Mouse (Mus musculus) kidney, adult 9 months (tissue): ENCODE measurements around the gene Calb2.

ENCODE experiments used
- DNase-seq: peaks from one replicate; pipeline ENCODE4 v3.0.0; 2022

The Calb2 gene

DNA sequence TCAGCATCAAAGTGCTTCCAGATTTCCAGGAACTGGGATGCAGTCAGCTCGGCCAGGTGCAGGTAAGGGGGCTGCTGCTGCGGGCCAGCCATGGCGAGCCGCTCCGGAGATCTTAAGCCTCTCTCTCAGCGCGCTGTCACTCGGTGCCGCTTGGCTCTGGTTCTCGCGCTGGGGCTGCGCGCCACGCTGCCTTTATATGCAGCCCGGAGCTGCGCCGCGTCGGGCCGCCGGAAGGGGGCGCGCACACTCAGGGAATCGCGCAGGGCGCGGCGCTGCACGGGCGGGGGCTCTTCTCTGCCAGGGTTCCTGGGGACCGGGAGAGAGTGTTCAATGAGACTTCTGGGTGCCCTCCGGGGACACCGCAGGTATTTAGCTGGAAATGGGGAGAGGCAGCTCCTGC, at the start of gene Calb2:
TSS of gene Calb2 (minus strand) at position 165 of the 400 bp plus-strand sequence.
- DNase-seq = peak; percentile 18

DNA sequence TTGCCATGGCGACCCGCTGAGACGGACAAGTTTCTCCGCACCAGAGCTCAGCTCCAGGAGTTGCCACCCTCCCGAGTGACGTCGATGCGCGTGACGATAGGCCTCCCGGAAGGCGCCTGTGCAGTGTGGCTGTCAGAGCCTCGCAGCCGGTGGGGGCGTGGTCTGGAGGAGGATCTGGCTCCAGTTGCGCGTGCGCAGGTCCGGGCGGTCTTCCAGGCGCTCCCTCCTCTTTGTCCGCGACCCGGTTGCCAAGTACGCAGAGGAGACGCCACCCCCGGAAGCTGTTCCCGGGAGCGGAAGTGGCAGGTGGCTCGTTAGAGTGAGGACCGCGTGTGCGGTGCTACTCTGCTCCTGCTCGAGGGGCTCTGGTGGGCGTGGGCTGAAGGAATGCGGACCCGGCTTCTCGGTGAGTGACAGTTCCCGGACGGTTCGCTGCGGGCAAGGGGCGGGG, 49.7 kb upstream of the Calb2 start:
- DNase-seq = peak; percentile 100

DNA sequence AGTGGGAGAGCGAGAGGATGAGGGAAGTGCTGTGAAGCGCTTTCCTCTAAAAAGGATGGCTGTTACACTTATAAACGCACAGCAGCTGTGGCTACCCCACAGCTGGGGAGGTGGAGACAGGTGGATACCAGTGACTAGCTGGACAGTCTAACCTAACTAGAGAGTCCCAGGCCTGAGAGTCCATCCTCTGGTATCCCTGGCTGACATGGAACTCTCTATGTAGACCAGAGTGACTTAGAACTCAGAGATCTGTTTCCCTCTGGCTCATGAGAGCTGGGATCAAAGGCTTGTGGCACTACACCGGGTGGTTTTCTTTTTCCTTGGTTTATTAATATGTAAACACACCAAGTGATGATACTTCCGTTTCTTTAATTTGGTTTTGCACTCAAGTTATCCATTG, 49.2 kb upstream of the Calb2 start:
- no peak for DNase-seq

DNA sequence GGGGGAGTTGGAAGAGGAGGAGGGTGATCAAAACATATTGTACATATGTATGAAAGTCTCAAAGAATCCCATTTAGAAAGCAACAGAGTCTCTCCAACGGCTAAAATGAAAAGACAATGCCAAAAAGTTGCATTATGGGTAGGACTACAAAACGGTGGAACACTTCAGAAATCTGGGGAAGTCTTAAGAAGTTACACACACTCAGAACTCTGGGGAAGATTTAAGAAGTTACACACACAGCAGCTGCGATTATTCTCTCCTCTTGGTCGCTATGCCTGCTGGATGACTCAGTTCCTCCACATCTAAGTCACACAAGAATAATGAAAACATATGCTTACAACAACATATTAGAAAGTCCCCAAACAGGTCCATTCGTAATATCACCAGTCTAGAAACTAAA, 48.2 kb upstream of the Calb2 start:
- DNase-seq = no peak

DNA sequence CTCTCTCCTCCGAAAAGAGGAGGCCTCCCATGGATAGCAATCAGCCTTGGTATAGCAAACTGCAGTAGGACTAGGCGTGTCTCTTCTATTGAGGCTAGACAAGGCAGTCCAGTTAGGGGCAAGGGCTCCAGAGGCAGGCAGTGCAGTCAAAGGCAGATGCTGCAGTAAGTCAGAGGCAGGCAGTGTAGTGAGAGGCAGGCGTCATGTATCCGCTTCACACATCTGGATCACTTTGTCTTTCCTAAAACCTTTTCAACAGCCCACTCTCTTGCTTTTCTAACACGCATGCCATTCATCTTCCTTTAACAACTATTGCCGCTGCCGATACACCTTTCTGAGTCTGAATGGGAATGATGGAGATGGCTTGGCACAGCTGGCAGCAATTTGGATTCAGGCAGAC, 47.4 kb upstream of the Calb2 start, which contains the start of gene Cmtr2:
TSS of gene Cmtr2 (plus strand) at position 301 of the 400 bp plus-strand sequence.
- DNase-seq = no peak

DNA sequence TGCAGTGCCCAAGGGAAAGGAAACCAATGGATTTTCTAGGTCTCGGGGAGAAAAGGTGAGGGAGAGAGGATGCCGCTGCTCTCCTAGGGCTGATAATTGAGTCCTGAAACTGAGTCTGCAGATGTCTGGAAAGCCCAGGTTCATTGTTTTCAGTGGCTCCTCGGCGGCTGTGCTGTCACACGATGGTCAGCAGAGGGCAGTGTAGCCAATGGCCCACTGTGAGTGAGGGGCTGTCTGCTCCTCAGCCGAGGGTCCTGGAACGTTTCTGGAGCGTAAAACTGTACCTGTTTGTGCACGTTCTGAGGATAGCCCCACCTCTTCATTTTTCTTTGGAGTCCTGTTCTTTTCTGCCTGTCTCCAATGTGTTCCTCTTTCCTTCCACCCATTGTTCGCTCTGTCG, 33.8 kb upstream of the Calb2 start:
- no peak for DNase-seq

DNA sequence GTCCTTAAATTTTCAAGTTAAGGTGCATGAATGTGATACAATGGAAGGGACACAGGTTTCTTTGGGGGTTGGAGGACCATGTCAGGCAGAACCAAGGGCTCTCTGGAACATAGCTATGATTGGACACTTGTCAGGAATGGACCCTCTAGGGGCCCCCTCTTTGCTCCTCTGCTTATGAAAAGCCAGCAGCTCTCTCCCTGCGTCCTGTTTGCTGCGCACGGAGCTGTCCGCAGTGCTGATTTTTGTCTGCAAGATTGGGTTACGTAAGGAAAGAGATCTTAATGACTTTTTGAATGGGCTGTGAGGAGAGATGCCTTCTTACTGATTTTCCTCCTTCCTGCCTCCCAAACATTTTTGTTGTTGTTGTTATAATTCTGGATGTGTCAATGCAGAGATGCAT, 28.7 kb upstream of the Calb2 start:
- peak; percentile 34 for DNase-seq

DNA sequence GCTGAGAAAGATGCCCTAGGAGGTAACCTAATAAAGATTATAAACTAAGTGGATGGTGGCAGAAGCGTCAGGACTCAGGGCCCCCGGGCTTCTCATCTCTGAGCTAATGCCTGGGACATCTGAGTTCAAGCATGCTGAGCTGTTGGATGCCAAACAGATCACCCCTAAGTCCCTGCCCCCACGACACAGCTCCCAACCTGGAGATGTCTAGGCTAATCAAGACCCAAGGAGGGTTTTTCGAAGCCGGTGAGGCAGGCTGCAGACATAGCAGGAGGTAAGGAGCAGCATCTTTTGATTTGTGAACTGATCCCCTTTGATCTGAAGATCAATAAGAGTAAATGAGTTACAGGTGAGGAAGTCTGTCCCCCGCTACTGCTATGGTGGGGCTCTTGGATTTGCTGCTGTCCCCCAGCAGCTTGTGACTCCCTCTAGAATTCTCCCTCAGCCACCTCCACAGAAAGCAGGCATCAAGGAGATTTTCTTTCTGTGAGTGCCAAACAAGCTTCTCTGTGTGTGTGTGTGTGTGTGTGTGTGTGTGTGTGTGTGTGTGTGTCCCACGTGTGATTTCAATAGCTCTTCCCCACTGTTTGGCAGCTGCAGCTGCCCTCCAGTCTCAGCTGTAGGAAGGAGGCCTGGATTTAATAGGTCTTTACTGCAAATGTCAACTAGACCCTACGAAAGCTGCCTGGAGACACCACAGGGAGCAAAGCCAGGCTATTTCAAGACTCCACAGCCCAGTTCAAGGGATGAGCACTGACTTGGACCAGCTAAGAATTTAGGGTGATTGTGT, 21.1 kb upstream of the Calb2 start:
- no peak for DNase-seq

DNA sequence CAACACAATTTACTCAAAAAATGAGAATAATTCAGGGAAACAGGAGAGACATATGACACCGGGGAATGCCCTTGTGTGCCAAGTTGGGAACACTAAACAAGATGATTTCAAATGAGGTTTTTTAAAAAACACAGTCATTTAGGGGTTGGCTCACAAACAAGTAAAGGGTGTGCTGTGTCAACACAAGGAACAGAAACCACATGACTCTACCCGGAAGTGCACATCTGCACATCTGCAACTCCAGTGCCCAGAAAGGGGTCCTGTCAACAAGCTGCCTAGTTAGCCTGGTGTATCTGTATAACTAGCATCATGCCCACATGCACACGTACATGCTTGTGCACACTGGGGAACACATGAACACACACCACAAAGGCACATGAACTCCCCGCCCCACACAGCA, 17.5 kb upstream of the Calb2 start:
- no peak for DNase-seq

DNA sequence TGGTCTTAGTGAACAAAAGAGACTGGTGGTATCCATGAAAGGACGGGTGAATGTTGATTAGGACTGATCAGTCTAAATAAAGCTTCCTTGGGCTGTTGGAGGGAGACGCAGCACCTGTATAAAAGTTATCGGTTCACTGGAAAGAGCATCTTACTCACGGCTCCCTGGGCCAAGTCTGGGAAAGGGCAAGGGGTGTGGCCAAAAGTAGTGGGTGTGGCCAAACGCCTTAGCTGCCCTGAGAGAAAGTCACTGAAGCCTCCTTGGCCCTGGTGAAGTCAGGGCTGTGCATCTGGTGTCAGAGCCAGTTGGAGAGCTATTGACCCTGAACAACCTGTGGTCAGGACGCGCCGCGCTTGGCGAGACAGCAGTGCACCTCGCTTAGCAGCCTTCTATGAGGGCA, 15.7 kb upstream of the Calb2 start:
- DNase-seq = peak; percentile 20

DNA sequence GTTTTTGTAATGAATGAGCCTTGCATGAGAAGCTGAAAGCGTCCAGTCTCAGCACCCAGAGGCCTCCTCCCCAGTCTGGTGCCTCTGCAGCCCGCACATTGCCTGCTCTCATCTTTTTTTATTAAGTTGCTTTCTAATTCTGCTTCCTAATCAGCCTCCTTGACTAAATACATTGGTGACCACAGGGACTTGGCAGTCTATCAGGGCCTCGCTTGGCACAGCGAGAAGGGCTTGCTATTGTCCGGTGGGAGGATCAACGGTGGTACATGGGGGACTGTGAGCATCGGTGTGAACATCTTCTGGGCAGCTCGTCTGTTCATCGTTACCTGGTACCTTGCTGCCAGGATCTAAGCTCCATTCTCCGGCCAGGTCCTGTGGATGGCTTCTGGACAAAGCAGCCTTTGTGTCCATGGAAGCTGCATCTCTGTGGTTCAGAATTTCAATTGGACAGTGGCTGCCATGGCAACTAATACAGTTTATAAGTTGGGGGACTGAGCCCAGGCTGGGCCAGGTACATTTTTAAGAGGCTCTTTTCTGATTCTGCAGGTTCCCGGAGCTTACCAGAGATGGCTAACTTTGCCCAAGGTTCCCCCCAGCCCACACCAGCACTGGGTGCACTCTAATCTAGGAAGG, 14.8 kb upstream of the Calb2 start:
- DNase-seq = no peak

DNA sequence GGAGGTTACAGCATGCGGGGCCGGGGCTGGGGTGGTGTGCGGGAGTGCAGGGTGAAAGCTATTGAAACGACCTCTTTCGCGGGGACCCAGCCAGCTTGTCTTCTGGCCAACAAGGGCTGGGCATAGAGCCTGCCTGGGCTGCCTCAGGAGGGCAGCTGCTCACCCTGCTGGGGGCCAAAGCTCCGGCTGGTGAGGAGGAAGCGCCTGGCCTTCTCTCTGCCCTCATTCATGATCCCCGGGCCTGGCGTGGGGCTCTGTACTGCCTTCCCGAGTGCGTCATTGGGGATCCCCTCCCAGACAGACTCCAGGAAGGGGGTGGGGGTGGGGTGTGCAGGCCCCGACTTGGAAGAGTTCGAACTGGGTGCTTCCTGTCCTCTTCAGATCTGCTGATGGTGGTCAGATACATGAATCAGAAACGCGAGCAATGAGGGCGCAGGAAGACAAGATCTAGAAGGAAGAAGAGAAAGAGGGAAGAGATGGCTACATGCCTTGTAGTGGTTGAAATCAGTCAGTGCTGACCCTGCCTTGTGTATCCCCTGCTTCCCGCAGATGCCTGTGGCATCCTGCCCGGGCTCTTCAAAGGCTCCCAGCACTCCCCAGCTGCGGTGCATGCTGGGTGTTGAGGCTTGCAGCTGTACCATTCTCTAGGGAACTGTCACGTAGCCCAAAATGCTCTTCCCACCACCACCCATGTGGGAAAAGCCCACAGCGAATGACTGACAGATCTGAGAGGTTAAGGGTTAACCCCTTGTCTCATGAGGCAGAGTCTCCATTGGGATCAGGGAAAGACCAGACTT, 9.5 kb upstream of the Calb2 start:
- no peak for DNase-seq

DNA sequence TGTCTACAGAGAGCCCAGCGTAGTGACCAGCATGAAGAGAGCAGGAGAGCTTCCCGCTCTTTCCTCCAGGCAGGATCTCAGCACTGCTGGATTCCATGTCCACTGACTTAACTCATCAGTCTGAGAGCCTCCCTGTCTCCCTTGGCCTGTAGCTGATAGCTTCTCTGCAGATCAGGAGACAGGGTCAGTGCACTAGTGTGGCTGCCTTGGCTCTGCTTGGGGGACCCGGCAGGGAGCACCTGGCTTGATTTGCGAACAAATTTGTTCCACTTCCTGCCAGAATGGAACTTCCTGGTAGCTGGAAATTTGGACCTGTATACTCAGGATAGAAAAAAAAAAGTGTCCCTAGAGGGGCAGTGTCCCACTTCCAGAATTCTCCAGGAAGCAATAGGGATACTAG, 6.8 kb upstream of the Calb2 start:
- no peak for DNase-seq

DNA sequence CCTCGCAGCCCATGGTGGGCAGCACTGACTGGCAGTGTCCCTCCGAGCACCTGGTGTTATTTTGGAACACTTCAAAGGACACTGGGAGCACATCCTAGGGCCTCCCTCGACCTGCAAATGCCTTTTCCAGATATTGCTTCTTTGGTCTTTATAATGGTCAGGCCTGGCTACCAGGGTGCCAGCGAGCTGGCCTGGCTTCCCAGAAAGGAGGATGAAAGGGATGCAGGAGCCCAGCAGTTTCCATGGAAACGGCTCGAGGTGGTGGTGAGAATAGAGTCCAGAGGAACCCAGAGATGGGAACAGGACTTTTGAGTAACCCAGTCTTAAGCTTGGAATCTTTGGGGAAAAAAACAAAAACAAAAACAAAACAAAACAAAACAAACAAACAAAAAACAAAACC, 4.2 kb upstream of the Calb2 start:
- DNase-seq = no peak

DNA sequence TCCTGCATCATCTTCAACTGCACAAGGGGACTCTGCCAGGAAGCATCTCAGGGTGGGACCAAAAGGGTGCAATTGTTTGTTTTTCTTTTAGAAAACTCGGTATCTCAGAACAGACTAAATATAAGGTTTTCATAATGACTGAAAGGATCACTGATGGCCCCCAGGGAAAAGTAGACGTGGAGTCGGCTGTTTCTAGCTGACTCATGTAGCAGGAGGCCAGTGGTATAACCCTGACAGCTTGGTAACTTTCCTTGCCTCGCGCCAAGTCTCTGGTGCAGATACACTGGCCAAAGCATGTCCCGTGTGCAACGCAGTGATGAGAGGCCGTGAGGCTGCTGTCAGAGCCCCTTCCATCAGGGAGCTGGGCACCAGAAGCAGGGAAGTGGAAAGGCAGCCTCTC, 1.7 kb downstream of the Calb2 start:
- DNase-seq = no peak

DNA sequence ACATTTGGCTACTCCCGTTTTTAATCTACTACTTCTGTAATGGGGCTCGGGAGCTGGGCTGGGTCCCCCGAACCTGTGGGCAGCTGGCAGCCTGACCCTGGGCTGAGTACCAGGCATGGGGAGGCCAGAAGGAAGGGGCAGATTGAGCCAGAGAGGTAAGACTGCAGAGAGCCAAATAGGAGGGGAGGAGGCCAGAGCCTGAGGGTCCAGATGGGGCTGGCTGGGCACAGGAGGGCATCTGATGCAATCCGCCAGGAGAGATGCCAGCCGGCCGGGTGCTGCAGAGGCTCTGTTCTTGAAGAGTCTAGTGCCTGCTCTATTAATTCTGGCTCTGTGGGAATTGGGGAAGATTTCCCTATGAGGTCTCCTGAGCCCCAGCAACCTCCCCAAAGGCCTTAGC, 6.0 kb downstream of the Calb2 start:
- DNase-seq = no peak

DNA sequence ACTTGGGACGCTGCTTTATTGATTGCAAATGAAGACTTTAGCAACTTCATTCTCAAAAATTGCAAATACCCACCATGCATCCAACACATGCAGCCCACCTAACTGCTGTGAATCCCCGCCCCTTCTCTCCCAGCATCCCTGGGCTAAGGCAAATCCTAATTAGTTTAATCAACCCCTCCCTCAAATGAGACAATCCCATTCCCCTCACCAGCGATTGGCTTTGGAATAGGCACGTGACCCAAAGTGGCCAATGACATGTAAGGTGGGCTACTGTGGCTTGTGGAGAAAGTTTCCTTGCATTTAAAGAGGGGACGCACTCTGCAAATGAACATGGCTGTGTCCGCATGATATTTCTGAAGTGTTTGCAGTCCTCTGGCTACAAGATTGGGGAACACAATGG, 15.1 kb downstream of the Calb2 start:
- no peak for DNase-seq

DNA sequence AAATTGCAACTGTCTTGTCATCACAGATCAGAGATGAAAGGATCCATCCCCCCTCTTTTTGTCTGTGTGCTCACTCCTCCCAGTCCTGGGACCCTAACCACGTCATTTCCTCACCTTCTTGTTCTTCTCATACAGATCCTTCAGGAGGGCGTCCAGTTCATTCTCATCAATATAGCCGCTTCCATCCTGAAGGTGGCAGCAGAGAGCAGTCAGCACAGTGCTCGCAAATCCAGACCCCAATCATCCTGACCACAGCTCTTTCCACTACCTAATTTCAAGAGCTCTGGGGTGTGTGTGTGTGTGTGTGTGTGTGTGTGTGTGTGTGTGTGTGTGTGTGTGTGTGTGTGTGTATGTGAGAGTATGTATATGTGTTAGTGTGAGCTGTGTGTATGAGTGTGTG, 22.5 kb downstream of the Calb2 start:
- peak; percentile 39 for DNase-seq

DNA sequence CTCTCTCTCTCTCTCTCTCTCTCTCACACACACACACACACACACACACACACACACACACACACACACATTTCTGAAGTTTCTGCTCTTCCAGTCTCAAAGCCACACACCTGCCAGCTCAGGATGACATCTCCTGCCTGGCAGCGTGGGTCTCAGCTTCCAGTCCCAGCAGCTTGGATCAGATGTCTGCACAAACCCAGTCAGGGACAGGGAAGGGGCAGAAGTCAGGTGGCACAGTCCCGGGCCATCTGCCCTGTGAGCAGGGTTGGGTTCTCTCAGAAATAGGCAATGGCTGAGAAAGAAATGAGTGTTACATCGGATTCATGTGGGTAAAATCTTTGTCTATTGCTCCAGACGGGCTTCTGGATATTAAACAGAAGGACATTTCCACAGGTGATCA, 27.2 kb downstream of the Calb2 start:
- no peak for DNase-seq

DNA sequence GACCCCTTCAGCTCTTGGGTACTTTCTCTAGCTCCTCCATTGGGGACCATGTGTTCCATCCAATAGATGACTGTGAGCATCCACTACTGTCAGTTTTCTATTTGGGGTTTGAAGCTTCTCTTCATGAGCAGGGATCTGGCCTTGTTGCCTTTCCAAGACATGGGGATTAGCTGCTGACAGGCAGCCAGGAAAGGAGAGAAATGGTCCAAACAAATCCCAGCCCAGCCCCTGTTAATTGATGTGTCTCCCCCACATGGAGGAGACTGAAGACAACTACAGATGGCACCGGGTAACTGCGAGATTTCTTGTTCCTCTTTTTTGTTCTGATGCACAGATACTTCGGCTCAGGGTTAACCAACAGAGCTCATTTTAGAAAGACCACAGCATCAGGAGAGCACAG, 27.9 kb downstream of the Calb2 start:
- no peak for DNase-seq

DNA sequence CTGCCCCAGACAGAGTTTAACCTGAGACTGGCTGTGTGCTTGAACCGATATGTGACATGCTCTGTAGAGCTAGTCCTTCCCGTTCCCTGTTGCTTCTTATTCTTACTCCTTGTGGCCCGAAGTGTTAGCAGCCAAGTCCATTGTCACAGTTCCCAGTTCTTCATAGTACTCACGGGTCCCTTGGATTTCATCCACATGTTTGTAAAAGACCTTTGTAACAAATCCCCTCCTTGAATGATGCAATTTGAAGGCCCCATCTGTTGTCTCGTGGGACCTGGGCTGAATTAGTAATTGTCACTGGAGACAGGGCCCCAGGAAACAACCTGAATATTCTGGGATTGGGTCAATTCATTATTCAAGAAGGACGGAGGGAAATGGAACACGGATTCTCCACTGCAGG, 32.5 kb downstream of the Calb2 start:
- no peak for DNase-seq

DNA sequence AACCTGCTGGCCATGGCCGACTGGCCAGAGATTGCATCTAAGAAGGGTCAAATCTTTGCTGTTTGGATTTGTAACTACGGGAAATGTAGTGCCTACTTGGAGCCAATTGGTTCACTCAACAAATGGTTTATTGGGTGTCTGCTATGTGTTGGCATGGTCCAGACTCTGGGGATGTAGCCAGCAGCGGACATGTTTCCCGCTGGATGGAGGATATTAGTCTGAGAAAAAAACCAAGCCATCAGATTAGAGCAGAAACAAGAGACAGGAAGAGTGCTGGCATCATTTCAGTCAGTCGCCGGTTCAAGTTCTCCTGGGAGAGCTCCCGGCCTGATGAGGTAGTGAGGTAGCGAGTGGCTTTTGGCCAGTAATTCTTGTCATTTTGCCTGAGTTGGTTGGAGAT, 33.8 kb downstream of the Calb2 start:
- no peak for DNase-seq

DNA sequence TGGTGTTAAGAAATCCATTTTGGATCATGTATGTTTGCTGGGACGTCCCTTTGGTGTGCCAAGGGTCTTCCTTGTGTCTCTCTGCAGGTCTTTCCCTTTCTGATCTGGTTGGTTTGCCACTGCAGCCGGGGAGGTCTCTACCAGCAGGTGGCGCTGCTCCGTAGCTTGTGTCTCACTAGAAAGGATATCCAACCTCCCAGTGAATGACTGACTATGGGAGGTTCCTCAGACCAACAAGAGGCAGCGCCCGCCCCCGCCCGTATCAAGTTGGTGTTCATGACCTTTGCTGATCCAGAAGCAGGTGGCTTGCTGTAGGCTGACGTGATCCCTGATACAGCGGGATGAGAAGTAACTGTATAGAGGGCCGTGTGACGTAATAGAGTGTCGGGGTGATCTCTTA, 37.5 kb downstream of the Calb2 start:
- DNase-seq = peak; percentile 76

DNA sequence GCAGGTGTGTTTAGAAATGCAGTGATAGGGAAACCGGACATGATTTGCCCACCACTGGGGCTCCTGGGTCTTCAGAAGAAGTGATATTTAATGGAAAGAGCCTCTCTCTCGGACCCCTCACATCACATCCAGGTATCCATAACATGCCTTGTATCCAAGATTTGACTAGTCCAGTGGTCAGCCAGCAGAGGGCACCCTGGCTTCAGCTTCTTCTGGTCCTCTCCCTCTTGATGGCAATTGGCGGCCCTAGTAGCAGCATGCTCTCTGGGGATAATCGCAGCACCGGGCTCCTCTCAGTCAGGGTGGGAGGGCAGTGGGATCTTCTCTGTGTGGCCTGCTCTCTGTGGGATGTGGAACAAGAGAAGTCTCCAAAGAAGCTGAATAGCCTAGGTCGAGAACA, 48.3 kb downstream of the Calb2 start:
- DNase-seq = peak; percentile 9
